Mouse (Mus musculus): ENCODE measurements around the gene Usb1.

The Usb1 gene

DNA sequence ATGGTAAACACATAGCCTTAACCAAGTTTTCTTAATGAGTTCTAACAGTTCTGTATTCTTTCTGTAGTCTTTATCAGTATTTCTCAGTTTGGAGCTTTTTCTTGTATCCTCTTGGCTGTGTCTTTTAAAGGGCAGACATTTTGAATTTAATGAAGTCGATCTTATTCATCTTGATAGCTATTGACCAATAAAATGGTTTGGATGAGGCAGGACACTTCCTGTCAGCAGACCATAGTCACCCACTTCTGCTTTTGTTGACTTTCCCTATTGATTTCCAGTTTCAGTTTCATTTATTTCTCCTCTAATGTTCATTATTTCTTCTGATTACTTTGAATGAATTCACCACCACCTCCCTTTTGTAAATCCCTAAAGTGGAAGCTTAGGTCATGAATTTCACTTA is 3.6 kb downstream of the Usb1 start:
- no peak for DNase-seq (ENCODE audit: low spot score in 2 of 2)

DNA sequence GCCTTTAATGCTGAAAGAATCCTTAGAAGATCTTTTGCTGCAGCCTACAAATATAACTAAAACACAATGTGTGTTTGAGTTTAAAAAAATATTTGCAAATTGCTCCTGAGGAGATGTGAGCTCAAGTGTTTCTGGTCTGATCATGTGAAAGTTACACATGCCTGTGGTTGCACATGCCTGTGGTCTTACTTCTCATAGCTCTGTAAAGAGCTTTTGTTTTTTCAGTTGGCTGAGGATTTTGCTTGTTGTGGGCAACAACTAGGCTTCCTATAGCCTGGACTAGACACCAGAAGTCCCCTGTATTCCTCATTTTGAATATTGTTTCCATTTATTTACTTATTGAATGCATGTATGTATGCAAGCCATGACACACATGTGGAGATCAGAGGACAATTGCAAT is 4.3 kb downstream of the Usb1 start:
- DNase-seq (ENCODE audit: low spot score in 2 of 2), result no peak

DNA sequence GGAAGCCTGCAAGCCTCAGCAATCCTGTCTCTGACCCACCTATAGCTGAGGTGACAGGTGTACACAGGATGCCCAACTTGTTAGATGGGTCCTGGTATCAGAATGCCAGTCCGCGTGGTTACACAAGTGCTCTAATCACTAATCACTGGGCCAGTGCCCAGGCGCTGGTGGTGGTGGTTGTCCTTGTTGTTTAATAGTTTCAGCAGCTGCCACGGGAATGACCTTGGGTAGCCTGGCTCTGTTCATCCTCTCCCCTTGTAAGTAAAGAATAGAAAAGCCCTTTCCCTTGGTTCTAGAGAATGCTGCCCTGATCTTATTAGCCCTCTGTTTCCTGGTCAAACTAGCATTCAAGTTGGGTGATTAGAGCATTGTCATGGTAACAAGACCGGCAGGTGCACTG is 9.6 kb downstream of the Usb1 start:
- peak in 1 of 2 experiments; percentile 42 for DNase-seq (ENCODE audit: low spot score in 2 of 2)

DNA sequence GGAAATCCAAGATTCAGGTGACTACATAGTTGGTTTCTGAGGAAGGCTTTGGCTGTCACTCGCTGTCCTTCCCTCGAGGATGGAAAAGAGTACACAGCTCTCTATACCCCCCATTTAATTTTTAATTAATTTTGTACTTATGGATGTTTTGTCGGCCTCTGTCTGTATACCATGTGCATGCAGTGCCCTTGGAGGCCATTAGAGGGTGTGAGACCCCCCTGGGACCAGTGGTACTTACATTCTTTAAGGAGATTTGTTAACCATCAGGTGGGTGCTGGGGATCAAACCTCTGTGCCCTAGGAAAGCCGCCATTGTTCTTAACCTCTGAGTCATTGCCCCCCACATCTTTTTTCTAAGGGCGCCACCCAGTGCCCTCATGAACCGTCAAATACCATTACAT is 12.6 kb downstream of the Usb1 start:
- no peak for DNase-seq (ENCODE audit: low spot score in 2 of 2)

DNA sequence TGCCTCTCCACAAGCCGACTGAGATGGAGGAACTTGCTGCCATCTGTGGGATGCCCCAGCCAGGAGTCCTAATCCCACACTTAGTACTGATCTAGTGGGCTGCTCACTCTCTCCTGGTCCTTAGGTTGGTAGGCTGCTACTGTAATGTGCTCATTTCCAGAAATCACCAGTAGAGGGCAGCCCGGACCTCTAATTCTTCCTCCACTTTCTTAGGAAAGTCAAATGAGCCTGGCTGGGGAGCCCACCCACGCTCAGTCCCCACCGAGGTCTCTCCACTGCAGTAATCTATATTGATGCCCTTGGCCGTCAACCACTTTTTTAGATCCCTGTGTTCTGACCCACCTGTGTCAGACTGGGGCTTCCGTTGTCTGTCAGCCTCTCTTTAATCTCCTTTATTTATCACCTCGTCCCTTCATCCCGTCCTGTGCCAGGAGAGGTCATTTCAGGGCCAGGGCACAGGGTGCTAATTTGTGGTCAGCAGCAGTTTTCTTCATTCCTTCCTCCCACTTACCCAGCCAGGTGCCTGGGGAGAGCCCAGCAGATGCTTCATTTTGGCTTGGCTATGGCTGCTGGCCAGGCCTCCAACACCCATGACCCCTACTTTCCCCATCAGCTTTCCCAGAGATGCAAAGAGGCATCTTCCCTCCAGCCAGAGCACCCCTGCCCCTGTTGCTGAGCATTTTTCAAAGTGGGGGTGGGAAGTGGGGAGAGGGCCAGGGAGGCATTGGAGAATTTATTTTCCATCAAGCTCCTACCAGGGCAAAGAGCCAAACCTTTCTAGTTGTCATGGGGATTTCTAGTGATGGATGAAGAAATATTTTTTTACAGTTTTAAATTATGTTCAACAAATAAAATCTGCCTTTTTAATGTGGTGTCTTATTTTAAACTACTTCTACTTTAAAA is 14.8 kb downstream of the Usb1 start:
- peak in 1 of 2 experiments; percentile 45 for DNase-seq (ENCODE audit: low spot score in 2 of 2)

DNA sequence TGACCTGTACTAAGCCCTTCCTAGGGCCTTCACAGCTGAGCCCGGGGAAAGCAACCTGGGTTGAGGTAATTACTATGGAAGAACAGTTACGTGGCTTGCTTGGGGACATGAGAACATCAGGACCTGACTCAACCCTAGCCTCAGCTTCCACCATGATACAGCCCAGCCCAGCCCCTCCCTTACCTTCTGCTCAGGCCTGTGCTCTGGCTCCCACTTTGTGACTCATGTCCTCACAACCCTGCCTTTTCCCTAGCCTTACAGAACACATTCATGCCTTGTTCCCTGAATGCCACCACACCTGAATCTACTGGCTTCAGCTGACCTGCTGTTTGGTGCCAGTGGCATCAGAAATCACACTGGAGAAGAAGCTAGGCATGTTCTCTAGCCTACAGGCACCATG is 16.3 kb downstream of the Usb1 start:
- no peak for DNase-seq (ENCODE audit: low spot score in 2 of 2)

DNA sequence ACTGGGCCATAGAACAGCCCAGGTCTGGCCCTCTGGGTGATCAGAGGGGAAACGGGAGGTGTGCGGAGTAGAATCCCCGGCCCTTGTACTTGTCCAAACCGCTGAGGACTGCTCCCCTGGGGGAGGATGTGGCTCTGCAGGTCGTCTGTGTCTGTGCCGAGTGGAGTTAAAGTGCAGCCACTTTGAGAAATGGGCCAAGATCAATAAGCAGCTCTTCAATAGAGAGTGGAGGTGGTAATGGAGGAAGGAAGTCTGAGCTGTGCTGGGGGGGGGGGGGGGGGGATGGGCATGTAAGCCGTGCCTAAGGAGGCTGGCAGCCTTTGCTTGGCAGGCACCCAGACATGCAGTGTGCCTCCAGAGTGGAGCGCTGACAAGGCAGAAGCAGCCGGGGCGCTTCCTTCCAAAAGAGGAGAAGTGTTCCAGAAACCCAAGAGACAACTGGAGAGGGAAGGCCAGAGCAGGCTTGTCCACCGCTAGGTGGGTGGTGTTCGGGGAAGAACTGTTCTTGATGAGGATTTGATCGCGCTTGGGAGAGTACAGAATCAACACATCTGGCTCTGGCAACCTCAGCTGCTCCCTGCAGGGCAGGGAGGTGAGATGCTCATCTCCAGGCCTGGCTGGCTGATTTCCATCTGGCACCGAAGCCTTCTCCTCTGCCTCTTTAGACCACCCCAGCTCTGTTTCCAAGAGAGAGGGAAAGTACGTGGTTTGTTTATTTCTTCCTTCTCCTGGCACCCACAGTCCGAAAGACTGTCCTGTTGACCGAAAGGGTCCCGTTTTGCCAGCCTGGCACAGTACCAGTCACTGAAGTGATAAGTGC is 16.9 kb downstream of the Usb1 start:
- no peak for DNase-seq (ENCODE audit: low spot score in 2 of 2)

DNA sequence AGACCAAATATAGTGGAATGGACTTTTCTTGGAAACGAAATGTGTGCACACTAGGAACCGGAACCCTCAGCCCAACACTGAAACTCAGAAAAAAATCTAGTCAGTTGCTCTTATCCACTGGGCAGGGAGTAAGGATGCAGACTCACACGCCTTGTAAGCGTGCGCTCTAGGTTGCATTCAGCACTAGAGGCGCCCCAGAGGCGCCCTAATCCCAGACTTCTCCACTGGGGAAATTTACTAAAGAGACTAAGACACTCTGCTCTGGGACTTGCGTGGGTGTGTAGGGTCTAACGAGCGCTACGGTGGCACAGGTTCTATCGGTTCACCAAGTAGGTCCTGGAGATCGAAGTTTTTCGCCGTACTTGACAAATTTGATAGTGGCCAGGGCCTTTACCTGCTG is 19.4 kb downstream of the Usb1 start:
- DNase-seq (ENCODE audit: low spot score in 2 of 2), result no peak

DNA sequence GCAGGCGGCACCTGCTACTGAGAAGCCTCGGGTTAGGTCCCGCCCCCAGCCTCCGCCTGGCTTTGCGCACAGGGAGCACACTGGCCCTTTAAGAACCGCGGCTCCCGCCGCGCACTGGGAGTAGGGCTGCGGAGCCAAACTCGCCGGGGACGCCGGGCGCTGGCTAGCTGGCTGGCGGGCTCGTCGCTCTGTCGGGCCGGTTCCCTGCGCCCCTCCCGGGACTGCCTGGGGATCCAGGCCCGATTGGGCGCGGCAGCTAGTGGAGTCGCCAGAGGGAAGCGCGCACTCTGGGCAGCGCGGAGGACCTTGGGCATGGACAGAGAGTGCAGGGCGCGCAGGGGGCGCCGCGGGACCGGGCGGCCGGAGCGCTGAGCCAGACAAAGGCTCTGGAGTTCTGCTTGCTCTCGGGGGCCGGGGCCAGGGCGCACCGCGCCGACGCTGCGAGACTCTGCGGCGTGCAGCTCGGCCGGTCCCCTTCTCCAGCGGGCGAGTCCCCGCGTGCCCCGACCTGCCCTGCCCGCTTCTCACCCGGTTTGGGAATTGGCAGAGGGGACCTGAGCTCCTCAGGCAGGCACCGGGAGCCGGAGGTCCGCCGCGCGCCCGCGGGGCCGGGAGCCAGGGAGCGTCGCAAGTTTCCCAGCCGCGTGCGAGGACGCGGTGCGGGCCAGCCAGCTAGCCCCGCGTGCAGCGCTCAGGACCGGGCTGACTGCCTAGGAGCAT is 20.2 kb downstream of the Usb1 start, which contains the start of gene Mmp15:
Gene Mmp15 (plus strand): TSS at position 118 of the 720 bp plus-strand sequence.
- DNase-seq (ENCODE audit: low spot score in 2 of 2), result peak; percentile 71 to 77

DNA sequence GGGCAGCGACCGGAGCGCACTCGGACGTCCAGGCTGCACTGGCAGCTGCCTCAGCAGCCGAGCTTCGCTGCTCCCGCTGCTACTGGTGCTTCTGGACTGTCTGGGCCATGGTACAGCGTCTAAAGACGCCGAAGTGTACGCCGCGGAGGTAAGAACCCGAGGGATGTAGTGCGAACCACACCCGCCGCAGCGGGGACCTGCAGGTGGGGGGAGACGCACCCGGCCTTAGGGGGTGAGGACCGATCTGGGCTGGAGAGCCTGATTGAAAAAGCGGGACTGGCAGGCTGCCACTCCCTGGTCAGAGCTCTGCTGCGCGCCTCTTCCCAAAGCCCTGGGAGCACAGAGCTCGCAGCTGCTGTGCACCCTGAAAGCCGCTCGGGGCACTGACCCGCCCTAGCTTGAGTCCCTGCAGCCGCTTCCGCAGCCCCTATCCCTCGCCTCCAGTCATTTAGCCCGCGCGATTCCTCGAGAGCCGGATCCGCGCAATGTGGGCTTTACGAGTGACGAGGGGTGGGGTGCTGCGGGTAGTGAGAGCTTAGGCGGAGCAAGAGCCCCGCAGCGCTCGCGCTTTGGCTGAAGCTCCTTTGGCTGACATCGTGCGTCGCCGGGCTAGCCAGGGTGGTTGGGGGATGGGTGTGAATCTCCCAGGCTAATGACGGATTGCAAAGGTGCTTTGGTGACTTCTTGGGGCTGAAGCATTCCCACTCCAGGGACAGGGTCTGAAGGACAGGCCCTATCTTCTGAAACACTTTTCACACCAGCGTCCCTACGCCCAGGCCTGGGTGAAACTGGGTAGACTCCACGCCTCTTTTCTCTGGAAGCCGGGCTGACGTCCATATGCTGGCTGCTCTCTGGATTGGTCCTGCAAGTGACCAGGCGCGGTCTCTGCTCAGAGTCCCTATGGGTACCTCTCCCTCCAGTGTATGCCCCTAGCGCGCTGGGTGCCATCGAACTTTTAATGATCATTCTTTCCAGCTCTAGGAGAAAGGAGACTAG is 21.1 kb downstream of the Usb1 start:
- peak in 1 of 2 experiments; percentile 56 for DNase-seq (ENCODE audit: low spot score in 2 of 2)

DNA sequence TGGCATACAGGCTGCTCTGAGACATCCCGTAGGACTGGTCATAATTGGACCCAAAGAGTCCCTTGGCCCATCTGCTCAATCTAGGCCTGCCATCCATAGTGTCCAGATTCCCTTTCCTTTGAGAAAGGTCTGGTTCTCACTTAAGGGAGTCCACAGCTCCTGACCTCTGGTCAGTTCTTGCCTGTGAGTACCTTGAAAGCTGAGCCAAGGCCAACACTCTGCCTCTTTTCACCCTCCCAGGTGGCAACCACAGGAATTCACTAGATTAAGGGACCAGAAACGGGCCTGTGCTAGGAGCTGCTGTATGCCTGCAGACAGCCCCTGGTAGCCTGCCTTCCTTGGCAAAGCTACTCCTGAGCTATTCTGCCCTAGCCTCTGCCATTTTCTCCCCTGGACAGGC is 22.5 kb downstream of the Usb1 start:
- no peak for DNase-seq (ENCODE audit: low spot score in 2 of 2)

DNA sequence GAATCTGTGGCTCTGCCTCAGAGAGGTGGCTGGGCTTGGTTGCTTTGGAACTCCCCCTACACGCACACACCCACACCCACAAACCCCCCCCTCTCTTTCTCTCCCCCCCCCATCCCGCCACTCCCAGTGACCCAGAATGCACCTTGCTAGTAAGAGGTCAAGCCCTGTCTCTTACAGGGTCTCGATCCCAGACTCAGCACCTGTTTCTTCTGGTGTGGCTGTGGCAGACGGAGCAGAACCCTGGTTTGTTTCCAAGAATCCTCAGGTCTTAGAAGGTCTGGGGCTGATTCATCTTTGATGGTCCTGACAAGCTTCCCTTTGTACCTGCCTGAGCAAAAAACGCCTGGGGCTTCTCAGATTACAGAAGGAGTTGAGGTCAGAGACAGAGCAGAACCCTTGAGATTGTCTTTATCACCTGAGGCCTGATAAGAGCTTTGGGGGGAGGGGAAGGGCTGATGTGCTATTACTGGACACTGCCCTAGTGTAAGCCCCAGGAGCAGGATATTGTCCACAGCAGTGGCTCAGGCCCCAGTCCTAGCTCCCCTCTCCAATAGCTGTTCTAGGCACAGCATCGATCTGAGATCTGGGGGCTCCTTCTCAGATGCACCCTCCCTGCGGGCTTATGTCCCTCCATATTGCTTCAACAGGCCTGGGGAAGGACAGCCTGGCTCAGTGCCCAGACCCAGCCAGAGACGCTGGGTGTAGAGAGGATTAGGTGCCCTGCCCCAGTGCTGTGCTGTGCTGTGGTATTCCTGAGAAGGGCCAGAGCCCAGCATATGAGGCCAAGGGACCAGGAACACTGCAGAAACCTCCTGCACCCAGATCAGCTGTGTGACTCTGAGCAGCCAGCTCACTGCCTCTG is 26.7 kb downstream of the Usb1 start:
- peak in 1 of 2 experiments; percentile 41 for DNase-seq (ENCODE audit: low spot score in 2 of 2)

DNA sequence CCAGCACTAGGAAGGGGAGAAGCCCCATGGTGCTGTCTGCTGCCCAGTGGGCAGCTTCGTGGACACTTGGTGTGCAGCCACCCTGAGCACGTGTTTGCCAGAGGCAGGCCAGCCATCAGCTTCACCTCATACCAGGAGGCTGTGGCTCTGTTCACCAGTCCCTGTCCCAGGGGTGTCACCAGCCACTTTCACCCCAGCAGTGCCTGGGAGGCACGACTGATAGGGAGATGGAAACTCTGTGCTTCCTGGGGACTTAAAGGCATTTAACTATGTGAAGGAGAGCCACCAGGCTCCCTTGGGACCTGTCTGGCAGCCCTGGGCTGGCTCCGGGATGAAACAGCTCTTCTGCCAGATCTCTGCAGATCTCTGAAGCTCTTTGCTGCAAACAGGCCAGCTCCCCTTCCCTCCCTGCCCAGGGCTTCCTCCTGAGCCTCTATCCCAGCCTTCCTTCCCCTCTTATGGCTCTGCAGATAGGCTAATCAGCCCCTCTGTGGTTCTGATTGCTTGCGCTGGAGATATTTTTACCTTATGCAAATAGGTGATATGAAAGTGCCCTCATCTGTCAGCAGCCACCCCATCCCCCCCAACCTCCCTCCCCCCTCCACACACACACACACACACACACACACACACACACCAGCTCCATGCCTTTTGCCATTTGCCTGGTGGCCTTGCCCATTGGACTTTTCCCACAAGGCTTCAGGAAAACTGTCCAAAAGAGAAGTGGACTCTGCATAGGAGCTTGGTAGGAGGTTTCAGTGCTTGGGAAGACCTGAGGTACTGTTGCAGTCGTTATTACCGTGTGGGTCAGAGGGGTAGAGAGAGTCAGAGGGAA is 28.3 kb downstream of the Usb1 start:
- DNase-seq (ENCODE audit: low spot score in 2 of 2), result no peak

DNA sequence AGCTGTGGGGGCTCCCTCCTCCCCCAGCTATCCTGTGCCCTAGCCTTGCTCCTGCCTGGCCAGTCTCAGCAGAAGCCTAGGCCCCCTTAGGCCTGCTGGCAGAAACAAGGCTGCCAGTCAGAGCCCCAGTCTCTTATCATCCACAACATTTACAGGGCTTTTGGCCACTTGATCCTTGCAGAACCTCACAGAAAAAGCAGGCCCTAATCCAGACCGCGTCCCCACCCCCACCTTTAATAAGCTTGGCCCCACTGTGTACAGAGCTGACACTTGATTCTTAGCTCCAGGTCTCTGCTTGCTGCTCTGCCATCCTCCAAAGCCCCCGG is 28.9 kb downstream of the Usb1 start:
- no peak for DNase-seq (ENCODE audit: low spot score in 2 of 2)

DNA sequence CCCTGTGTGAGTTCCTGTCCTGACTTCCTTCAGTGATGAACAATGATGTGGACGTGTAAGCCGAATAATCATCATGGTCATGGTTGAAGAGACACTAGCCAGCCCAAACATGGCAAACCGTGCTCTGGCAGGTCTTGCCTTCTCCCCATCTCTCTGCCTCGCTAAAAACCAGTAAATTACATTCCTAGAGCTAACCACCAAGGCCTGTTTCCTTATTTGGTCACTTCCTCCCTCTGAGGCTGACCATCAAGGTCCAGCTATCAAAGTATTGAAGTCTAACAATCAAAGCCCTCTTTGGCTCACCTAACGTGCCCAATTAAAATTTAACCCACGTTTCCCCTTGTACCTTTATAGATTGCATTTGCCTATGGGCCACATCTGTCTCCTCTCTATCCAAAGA is 30.2 kb downstream of the Usb1 start:
- no peak for DNase-seq (ENCODE audit: low spot score in 2 of 2)

DNA sequence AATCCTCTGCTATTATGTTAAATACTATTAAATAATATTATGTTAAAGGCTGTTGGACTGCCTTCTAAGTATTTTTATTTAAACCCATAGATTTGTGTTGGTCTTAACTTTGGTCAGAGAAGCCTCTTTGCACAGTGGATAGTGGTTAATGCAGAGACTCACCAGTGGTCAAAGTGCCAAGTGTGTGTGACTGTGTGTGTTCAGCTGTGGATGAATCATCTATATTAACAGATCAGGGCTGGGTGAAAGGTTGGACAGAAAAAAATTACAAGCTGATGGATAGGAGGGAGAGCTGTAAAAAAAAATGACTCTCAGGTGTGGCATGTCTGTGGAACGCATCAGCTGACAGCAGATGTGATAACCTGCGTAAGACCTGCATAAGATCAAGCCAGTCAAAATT is 31.8 kb downstream of the Usb1 start:
- DNase-seq (ENCODE audit: low spot score in 2 of 2), result no peak

DNA sequence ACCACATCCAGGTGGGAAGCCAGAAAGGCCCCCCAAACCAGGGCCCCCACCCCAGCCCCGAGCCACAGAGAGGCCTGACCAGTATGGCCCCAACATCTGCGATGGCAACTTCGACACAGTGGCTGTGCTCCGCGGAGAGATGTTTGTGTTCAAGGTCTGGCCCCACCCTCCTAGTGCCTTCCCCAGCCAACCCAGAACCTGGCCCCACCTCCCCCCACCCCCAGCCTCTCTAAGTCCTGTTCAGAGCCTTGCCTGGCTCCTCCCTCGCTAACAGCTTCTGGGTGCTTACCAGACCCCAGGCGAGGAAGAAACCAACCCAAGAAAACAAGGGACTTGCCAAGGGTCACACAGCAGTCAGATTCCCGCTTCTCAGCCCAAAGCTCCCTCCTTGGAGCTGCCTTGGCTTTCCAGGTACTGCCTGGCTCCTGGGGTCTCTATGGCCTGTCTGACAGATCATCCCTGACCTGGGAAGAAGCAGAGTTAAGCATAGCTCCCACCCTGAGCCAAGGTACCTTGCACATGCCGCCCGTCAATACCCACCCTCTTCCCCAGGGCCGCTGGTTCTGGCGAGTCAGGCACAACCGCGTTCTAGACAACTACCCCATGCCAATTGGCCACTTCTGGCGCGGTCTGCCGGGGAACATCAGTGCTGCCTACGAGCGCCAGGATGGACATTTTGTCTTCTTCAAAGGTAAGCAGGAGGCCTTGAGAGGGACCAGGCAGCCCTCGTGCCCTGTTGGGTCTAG is 37.7 kb downstream of the Usb1 start:
- no peak for DNase-seq (ENCODE audit: low spot score in 2 of 2)

DNA sequence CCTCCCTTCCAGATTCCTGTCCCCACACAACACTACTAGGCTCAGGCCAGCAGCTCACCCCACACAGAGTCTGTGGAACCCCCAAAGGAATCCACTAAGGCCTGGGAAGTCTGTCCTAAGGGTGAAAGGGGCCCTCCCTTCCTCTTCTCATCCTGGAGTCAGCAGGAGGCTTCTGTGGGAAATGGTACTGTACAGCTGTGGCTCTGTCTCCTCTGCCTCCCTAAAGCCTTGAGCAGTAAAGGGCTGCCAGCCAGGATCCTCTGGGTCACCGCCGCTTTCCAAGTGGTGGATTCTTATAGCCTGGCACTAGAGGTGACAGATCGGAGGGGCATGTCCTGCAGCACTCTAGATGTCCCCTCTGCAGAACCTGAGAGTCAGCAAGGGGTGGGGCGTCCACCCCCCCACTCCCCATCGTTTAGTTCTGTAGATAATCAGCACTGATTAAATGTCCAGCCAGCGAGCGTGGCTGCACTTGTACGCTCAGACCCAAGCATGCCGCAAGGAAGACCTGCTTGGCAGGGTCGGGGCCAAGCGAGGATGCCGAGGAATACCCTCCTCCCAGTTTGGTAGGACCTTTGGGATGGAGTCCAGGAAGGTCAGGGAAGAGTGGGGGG is 41.4 kb downstream of the Usb1 start:
- DNase-seq (ENCODE audit: low spot score in 2 of 2), result peak in 1 of 2 experiments; percentile 45

All from urinary bladder, adult 18-20 months (tissue).